Mouse (Mus musculus): Measurements from ENCODE around the gene Tns3. TPM values are rescaled to one million over a fixed set of nuclear protein-coding genes. Genes with fewer than 3 reads are reported as not detected.

Gene Tns3
- total RNA-seq, 4 experiments from 2014 or later: 50.9 to 62.2 (median 57.3) TPM

- no peak for DNase-seq (ENCODE audit: low spot score in 2 of 2)
These were observed 16.3 kb upstream of the Tns3 start for GRCm38 (mm10) chr11:8680650-8681049.

DNA sequence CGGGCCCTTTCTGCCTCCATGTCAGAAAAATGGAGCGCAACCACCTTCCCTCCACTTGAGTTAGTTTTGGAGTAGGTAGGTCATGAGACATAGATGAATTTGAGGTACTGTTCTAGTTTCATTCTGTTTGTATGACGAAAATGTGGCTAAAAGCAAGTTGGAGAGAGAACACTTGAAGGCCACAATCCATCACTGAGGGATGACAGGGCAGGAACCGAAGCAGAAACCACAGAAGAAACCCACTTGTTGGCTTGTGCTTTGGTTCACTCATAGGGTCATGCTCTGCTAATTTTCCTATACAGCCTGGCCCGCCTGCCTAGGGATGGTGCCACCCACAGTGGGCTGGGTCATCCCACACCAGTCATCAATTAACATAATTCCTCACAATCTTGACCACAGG is 14.9 kb upstream of the Tns3 start:
- no peak for DNase-seq (ENCODE audit: low spot score in 2 of 2)

DNA sequence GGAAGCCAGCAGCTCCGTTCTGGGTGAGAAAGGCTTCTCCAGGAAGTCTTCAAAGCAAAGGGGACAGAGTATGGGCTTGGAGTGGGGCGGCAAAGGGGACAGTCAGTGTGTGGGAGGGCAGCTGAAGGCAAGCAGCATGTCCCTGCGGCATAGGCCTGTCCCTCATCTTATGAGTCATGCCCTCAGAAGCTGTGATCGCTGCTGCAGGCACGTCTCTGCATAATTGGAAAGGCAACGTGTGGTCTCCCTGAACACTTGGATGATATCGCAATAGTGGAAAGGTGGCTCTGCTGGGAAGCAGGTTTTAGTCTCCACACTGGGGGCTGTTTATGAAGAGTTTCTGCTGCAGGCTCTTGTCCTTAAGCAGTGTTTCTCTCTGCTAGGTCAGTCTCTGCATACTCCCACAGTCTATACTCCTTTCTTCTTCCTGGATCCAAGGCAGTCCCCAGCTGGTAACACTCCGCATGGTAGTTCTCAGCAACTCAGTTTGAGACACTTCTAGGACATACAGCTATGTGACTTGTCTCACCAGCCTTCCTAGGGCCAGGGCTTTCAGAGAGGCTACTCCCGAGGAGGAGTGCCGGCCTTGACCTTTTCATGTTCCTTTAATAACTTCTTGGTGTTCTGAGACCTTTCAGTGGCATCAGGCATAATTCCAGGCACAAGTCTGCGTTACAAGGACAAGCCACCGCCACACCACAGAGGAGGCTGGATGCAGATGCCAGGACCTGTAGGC is 14.1 kb upstream of the Tns3 start:
- DNase-seq (ENCODE audit: low spot score in 2 of 2): no peak

DNA sequence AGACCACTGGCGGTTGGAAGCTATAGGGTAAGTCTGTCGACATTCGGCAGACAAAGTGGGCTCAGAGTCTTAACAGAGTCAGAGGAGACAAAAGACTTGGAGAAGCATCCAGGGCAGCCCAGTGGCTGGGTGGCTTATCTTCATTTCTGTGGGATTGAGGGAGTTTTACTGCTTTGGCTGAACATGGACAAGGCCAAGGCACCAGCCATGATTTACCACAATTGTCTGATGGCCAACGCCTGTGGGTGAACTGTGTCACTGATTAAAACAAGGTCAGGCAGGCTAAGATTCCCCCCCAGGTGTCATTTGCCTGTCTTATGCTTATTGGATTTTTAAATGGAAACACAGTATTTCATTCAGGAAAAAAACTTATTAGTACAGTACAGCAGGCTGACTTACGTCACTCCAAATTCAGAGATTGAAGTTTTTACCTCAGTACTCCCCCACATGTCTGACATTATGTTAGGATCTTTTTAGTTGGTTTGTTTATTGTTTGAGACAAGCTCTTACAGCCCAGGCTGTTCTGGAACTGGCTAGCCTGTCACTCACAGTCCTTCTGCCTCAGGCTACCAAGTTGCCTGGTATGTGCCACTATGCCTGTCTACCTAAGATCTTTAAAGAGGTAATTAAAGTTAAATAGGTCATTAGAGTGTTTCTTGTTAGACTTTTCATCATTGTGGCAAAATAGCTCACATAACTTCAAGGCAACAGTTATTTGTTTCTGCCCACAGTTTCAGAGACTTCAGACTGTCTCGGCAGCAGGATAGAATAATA is 11.6 kb upstream of the Tns3 start:
- no peak for DNase-seq (ENCODE audit: low spot score in 2 of 2)

DNA sequence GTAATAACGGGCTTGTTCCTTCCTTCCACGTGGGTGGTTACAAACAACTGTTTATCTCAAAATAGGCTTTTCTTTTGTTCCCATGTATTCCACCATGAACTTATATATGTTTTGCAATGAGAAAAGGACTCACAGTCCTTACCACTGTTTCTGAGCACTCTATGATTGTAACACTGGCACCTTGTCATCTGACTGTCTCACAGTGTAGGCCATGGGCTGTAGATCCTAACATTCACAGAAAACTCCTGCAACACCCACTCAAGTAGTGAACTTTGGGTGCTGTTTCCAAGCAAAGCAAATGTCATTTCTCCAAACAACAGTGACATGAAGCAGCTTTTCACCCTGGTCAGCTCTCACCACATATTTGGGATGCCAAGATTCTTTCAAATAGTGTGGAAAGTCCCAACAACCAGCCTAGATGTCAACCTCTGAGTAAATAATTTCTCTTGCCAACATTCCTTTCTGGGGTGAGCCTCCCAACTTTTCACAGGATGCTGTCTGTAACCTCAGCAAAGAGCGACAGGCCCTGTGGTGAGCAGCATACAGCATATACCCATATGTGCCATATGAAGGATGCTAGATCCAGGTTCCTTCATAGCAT is 10.3 kb upstream of the Tns3 start:
- DNase-seq (ENCODE audit: low spot score in 2 of 2): no peak

GRCm38 (mm10) chr11:8671698-8672097 is 7.4 kb upstream of the Tns3 start:
- no peak for DNase-seq (ENCODE audit: low spot score in 2 of 2)

DNA sequence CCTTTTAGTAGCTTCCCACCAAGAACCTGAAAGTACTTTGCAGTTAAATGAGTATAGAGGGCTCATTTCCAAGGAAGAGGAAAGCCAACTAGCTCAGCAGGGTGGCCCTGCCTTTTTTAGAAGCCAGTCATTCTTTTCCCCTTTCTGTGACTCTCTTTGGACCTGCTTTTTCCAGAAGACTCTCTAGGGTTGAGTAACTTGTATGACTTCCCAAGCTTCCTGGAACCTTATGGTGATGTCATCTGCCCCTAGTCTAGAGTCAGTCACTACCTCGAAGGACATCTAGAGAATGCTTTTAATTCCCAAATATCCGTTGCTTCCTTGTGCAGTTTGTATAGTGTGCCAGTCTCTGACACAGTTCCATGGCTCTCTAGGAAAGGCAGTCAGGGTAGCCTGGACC is 4.8 kb upstream of the Tns3 start:
- no peak for DNase-seq (ENCODE audit: low spot score in 2 of 2)

DNA sequence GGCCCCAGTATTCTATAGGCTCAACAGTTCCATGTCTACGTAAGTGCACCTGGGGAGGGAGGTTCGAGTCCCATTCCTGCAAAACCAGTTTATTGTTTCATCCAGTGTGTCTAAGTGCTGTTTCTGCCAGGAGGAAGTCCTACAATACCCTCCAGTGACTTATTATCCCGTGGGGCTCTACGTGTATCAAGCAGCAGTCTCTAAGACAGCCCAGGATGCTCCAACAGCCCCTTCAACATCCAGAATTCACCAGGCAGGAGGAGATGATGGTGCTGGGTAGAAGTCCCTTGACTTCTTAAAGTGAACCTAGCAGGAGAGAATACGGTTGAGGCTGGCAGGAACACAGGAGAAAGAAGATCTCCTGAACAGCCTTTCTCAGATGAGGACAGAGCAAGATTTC is 462 bp upstream of the Tns3 start:
- no peak for DNase-seq (ENCODE audit: low spot score in 2 of 2)

DNA sequence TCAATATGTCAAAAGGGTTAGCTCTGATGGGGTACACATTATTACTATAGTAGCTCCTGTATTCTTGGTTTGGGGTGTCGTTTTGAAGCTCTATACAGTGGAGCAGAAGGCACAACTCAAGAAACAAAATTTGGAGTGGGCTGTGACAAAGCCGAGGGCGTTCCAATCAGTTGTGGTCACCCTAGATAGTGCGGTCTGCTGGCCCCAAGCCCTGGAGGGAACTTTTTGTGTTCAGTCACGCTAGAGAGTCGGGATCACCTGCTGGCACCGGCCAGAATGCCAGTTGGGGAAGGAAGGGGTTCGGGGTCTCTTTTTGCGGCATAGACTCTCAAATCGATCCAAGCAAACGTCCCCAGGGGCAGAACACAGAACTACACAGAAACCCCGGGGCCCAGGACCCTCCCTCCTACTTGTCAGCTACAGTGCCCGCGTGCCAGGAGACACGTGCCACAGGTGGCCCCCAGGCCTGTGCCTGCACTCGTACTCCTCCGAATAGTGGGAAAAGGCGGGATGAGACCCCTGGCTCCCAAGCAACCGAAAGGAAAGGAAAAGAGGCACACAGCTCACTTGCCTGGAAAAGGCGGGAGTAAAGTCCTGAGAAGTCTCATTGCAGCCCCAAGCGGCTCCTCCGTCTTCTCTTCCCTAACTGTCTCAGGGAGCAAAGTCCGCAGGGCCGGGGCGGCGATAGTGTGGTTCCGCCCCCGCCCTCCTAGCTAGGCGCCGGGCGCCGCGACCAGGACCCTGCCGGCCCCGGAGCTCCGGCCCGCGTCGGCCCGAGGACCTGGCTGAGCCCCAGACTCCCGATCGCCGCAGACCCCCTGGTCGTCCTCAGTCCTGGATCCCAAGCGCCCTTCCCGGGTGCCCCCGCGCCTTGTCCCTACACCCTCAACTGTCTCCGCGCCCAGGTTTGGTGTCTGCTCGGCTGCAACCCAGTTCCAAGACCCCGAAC is 617 bp downstream of the Tns3 start:
- no peak for DNase-seq (ENCODE audit: low spot score in 2 of 2)

DNA sequence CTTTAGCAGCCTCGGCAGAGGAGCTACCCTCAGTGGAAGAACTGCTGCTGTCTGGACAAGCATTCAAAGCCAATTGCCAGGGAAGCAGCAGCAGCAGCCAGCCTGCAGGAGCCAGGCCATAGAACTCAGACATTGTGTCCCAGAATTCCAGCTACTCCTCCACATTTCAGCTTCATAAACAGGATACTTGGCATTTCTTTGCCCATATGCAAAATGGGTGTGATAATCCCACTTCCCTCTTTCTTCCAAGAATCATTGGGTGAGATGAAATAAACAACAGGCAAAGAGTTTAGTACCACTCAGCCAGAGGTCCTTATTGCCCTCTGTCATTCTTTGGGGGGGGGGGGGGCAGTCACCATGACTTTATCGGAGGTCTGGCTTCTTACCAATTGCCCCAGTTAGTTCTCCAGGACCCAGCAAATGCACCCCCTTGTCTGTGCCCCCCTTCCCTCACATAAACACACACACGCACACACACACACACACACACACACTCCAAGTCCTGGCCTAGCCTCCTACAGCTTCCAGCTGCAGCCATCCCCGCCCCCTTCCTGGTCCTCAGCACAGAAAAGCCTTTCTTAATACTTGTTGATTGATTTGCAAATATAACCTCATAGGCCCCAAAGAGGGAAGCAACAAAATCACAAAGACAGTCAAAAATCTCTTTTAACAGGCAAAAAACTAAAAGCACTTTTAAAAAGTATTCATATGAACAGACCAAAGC is 1.5 kb downstream of the Tns3 start:
- no peak for DNase-seq (ENCODE audit: low spot score in 2 of 2)

DNA sequence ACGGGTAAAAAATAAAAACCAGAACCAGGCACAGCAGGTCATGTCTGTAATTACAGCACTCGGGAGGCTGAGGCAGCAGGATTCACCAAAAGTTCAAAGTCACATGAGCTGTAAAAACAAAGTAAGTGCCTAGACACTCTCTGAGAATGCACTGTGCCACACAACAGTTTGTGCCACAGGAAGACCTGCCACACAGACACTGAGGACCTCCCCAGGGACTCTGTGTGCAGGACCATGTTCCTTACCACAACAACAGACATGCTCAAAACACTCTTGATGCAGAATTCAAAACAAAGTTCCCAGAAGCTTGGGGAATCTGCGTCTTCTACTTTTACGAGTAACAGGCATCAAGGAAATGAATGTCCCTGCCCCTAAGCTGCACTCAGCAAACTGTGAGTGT is 3.4 kb downstream of the Tns3 start:
- no peak for DNase-seq (ENCODE audit: low spot score in 2 of 2)

- DNase-seq (ENCODE audit: low spot score in 2 of 2): no peak
These were observed 4.5 kb downstream of the Tns3 start for GRCm38 (mm10) chr11:8659851-8660250.

- DNase-seq (ENCODE audit: low spot score in 2 of 2): no peak
These were observed 5.3 kb downstream of the Tns3 start for GRCm38 (mm10) chr11:8659061-8659460.

- peak; percentile 40 to 56 for DNase-seq (ENCODE audit: low spot score in 2 of 2)
These were observed 6.8 kb downstream of the Tns3 start for GRCm38 (mm10) chr11:8657493-8657892.

DNA sequence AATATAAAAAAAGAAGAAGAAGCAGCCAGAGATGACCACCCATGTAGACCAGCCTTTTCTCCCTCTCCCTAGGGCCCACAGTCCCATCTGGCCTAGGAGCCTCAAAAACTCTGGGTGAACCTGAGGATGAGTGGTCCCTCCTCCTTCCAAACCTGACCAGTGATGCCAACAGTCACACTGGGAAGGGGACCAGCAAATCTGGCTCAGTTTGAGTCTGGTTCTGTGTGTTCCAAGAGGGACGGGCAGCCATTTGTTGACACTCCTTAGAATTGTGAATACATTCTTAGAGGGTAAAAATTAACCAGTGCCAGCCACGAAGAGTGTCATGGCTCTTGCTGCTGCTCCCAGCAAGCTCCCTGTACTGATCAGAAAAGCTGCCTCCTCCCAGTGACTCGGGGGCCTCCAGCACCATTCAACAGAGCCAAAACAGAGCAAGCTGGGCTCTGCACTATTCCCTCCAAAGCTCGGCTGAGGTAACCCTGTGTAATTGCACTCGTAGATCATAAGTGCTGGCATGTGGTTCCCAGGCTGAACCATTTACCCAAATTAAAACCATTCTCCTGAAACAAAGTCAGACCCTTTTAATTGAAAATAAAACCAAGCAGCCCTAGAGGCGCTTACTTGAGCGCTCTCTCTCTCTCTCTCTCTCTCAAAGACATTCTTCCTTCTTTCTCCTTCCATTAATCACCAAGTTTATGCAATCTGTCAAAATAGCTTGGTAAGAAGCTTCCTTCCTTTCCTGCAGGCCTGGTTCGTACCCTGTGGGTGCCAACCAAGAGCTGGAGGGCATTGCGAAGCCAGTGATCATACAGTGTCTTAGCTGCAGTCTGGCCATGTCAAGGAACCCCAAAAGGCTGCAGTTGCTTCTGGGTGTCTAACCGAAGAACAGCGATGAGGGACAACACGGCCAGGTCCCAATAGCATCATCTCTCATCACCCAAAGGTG is 7.6 kb downstream of the Tns3 start:
- DNase-seq (ENCODE audit: low spot score in 2 of 2): no peak

DNA sequence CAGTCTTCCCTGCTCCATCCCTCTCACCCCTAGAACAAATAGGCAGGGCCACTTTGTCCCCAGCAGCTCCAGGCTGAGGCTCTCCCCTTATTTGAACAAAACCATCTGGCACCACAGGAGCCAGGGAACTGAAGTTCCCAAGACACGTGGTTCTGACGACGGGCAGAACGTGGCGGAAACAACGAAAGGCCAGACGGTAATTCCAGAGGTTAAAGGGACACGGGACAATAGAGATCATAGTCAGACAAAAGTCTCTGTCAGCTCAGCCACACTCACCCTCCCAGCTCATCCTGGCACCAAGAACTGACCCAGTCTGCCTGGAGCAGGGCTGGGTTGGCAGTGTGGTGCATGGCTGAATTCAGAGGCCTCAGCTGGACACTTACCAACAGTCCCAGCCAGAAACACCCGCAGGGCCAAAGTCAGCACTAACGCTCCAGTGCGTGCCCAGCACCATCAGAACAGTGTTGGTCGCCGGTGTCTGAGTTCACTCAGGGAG is 10.5 kb downstream of the Tns3 start:
- DNase-seq (ENCODE audit: low spot score in 2 of 2): peak; percentile 60 to 61

- no peak for DNase-seq (ENCODE audit: low spot score in 2 of 2)
These were observed 11.3 kb downstream of the Tns3 start for GRCm38 (mm10) chr11:8652792-8653645.

- DNase-seq (ENCODE audit: low spot score in 2 of 2): peak; percentile 28 to 37
These were observed 12.1 kb downstream of the Tns3 start for GRCm38 (mm10) chr11:8652116-8652714.
